Mouse (Mus musculus): ENCODE data around the gene Zbtb7b. TPM values are rescaled to one million over a fixed set of nuclear protein-coding genes. Genes with fewer than 3 reads are reported as not detected.
A peak's percentile ranks its signal among the peaks of the same experiment; 100 is the strongest.

Gene Zbtb7b
- total RNA-seq, 2 experiments from 2014 or later: 19.1 to 21.8 TPM

DNA sequence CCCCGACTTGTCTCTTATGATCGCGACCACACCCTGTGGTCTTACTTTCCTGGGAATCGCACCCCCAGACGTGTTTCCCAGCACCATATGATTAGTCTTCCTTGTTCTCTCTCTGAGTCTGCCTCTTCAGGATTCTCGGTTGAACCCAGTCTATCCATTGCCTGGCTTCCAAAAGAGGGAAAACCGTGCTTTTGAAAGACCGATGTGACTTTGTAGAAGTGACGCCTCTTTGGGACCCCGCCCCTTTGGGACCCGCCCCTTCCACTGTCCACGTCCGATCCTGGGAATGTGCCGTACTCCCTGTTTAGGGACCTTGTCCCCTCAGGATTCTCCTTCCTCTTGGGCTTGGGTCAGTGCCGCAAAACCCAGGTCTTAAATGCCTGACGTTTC lies 24.3 kb upstream of the Zbtb7b start:
- peak; percentile 83 for DNase-seq

- peak; percentile 85 for DNase-seq
Observed at GRCm38 (mm10) chr3:89418170-89418860, 23.7 kb upstream of the Zbtb7b start, which contains the start of the genes Cks1b and Shc1. Cks1b (minus strand) TSS chr3:89418383. Shc1 (plus strand) TSS chr3:89418443.

- no peak for DNase-seq
Observed at GRCm38 (mm10) chr3:89417840-89418169, 23.2 kb upstream of the Zbtb7b start.

- DNase-seq: no peak
Observed at GRCm38 (mm10) chr3:89417131-89417530, 22.6 kb upstream of the Zbtb7b start.

DNA sequence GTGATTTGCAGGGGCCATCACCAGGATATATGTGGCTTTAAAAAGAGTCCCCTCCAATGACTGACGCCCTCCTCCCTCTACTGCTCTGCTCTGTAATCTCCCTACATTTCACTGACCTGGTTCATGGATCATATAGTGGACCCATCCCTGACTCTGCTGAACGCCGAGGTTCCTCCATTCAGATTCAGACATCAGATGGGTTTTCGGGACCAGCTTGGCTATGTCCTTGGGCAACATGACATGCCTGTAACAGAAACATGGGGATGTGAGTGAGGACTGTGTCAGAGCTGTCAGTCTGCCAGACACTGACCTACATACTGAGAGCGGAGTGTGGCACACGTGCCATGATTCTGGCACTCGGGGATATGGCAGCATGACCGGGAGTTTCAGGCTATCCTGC lies 21.6 kb upstream of the Zbtb7b start:
- no peak for DNase-seq

GRCm38 (mm10) chr3:89411490-89412393 lies 17.2 kb upstream of the Zbtb7b start, which contains the start of gene Flad1:
Flad1 (minus strand) TSS chr3:89411870.
- peak; percentile 89 for DNase-seq

- no peak for DNase-seq
Observed at GRCm38 (mm10) chr3:89410864-89411263, 16.3 kb upstream of the Zbtb7b start.

DNA sequence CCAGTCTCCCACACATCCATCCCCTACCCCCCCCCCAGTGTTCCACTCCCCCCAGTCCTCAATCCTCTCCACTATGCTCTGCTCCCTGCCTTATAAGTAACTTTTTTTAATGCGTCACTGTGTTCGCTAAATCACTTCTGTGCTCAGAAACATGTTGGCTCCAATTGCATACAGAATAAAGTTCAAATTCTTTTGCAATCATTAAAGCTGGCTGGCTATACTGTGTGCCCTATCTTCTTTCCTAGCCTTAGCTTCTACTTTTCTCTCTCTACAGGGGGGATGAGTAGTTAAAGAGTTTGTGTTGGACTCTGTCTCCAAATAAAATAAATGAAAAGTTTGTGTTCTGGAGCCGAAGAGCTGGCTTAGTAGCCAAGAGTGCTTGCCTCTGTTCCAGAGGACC lies 15.1 kb upstream of the Zbtb7b start:
- DNase-seq: no peak

DNA sequence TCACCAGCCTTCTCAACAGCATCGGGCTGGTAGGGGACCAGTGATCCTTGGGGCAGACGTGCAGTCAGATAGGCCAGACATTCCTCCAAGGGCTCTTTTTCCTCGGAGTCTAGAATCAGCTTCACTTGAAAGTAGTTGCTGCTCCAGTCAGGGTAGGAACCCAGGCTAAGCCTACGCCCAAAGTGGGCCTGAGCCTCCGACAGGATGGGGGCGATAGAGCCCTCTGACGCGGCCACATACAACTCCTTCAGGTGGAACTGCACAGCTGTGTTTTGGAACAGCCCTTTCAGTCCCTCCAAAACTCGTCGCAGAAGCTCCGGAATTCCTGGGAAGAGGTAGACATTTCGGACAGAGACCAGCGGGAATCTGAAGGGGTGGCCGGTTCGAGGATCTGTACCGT lies 13.9 kb upstream of the Zbtb7b start:
- no peak for DNase-seq

GRCm38 (mm10) chr3:89406887-89407286 lies 12.3 kb upstream of the Zbtb7b start:
- DNase-seq: no peak

GRCm38 (mm10) chr3:89402693-89403092 lies 8.1 kb upstream of the Zbtb7b start, which contains the start of gene Lenep:
Lenep (minus strand) TSS chr3:89402793.
- DNase-seq: no peak

DNA sequence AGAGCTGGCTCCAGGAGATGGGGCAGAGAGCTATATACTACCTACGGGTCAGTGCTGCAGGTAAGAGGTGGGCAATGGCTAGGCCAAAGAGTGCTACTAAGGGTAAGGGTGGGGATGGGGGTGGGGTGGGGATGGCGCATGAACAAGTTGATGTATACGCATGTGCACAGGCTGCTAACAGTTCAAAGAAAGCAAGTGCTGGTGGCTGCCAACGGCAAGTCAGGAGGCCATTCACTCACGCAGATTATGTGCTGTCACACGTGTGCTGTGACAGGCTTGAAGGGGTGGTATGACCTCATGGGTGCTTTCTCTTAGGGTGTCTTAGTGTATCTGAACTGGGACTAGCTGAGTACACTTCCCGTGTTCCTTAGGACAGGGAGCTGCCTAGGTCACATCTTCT lies 6.8 kb upstream of the Zbtb7b start:
- DNase-seq: no peak

DNA sequence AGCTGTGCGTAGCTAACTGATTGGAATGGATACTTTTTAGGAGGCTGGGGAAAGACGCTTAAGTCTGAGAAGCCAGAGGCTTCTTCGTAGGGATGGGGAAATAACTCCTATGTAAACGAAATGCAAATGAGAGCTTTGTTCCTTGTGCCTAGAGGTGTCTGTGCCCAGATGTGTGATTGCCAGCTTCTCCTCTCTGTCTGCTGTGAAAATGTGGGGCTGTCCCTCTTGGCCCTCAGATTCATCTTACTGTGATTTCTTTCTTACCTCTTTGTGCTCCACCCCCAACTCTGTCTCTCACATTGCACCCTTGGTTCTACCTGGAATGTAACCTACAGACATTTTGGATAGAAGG lies 2.1 kb upstream of the Zbtb7b start:
- DNase-seq: no peak

DNA sequence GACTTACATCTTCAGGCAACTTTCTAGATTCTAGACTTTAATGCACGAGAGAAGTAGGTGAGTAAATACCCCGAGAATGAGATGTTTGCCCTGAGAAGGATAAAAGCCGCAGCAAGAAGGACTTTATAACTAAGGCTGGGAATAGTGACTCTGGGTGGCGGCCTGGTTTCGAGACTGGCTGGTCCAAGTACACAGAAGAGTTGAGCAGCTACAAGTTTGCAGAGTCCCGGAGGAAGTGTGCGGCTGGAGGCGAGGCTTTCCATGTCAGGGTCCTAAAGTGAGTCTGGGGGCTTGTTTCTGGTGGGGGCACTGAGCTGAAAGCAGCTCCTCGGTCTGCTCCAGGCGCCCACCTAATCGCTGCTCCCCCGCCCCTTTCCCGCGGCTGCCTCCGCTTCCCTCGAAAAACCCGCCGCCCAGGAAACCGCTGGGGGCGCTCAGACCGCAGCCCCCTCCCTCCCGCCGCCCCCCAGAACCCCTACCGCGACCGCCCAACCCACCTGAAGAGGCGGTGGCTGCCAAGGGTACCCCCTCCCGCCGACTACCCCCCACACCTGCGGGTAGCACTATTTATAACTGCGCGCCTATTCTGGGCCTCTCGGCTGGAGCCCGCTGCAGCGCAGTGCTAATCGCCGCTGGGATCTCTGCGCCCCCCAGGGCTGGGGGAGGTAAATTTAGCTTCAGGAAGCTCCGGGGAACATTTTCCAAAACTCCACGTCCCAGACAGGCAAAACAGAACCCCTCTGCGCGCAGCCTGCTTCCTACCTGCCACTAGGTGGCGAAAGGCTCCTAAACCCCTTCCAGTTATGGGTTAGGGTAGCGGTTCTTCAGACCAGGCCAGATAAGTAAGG lies 1.5 kb upstream of the Zbtb7b start:
- DNase-seq: peak; percentile 71

DNA sequence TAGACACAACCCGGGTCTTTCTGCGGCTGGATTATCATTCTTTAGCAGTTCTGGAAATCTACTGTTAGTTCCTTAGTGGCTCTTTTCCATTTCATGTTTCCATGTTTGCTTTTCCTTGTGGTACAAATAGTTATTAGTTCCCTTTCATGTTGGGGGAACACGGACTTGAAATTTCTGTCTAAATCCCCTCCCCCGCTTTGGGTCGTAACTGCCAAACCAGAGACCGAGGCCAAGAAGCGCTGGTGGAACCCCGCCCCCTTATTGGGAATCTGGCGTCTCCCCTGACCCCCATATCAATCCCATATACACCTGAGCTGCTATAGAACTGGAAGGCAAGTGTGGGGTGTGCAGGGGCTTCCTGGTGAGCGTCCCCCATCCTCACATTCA lies 836 bp upstream of the Zbtb7b start:
- DNase-seq: no peak

DNA sequence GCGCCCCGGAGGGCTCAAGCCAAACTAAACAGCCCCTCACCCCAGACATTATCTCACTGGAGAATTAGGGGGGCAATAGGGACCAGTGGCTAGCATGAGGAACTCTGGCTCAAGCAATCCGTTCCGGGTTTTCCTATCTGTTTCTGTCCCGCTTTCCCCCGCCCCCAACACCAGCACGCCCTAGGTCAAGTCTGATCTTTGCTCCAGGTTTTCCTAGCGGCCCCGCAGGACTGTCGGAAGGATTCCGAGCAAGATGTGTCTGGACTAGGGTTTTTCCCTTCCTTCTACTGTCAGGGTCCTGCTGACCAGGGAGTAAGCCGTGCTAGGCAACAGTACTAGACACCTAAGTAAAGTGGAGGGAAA lies 299 bp upstream of the Zbtb7b start:
- DNase-seq: peak; percentile 76

DNA sequence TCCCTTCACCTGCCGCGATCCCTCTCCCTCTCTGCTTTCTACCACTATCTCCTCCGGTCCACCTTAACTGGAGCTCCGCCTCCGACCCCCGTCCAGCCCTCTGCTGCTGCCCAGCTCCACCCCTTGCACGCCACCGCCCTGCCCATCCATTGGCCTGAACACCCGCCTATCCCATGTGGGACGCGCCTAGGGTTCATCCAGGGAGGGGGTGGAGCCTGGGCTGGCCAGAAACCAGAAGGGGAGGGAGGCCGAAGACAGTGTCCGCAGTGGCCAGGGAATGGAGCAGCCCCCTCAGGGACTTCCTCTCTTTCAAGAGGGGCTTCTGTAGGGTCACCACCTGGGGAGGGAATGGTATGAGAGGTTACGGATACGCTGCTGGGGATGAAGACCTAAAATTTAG lies 971 bp downstream of the Zbtb7b start:
- peak; percentile 98 for DNase-seq

DNA sequence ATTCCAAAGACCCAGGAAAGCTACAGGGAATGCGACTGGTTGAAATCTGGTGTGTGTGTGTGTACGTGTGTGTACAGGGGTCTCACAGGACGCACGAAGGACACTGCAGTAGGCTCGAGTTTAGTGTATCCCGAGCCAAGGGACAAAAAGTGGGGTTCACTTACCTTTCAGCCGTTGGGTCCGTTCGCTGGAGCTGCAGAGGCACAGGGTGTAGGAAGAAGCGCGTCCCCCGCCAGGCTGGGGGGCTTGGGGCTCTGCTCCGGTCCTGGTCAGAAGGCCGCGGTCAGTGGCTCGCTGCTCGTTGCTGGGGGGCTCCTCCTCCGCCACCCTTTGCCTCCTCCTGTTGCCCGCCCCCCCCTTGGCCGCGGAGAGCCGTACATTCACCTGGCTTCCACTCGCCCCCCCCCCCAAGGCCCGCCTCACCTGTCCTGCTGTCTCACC lies 1.7 kb downstream of the Zbtb7b start:
- DNase-seq: peak; percentile 48

- peak; percentile 61 for DNase-seq
Observed at GRCm38 (mm10) chr3:89391663-89392511, 2.7 kb downstream of the Zbtb7b start.

- DNase-seq: no peak
Observed at GRCm38 (mm10) chr3:89390699-89391662, 3.6 kb downstream of the Zbtb7b start.

Data from gastrocnemius, postnatal 10 days (tissue).